Mouse (Mus musculus) frontal cortex, postnatal 14 days (tissue): ENCODE results near the gene Ttc13.

Experiments used
- DNase-seq, 2 experiments: peaks; one replicate each; pipeline ENCODE4 v3.0.0; 2022; ENCODE audit warnings: low spot score in 2 of 2

Ttc13 gene

GRCm38 (mm10) chr8:124657961-124658360 lies 63.8 kb downstream of the Ttc13 start:
- DNase-seq, result no peak

DNA sequence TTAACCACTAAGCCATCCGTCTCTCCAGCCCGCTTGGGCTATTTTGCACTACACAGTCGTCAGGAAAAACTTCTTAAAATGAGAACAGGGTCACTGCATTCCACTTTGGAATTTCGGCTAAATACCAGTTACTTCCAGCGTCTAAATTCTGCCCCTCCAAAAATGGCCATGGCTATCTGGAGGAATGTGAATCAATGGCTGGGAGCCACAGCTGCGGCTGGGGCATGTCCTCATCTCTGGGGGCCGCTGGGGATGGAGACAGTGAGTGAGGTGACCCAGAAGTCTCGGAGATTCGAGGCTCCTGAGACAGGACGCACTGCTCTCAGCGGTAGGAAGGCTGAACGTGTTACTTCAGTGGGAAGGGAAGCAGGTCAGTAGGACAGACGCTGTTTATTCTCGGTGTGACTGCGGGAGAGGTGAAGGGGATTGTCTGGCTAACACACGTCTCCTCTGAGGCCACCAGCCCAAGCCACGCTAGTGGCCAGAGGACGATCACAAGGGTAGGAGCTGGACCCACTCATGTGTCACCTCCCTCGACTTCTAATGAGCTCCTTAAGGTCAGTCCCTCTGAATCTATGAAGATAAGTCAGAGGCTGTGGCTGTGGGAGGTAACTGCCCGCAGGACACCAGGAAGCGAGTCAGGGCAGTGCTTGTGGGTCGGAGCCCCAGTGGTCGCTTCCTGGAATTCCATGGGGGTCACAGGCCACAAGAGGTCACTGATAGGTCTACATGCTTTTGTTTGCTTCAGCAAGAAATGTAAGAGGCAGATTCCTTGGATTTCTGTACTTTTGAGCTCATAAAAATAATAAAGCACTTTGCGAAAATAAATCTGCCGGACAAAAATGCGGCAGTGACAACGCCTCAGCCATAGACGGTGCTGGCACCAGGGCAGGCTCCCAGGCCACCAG lies 68.0 kb downstream of the Ttc13 start:
- DNase-seq, result no peak

DNA sequence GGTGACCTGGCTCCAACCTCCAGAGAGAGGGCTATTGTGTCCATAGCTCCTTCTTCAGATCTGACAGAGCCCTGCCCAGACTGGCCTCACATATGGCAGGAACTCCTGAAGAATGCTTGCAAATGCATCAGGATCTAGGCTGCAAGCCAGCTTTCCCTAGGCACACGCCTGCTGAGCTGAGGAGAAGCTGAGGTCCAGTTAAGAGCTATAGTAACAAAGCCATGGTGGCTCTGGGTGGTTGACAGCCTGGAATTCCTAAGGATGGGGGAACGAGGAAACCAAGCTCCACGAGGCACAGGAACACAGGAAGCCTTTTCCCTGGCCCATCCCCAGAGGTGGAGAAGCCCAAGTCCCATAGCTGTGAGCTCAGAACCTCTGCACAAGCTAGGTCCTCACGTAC lies 69.2 kb downstream of the Ttc13 start:
- DNase-seq, result no peak

GRCm38 (mm10) chr8:124651776-124652175 lies 70.0 kb downstream of the Ttc13 start:
- no peak for DNase-seq

- DNase-seq, result no peak
These were observed 73.5 kb downstream of the Ttc13 start for GRCm38 (mm10) chr8:124648311-124648710.

DNA sequence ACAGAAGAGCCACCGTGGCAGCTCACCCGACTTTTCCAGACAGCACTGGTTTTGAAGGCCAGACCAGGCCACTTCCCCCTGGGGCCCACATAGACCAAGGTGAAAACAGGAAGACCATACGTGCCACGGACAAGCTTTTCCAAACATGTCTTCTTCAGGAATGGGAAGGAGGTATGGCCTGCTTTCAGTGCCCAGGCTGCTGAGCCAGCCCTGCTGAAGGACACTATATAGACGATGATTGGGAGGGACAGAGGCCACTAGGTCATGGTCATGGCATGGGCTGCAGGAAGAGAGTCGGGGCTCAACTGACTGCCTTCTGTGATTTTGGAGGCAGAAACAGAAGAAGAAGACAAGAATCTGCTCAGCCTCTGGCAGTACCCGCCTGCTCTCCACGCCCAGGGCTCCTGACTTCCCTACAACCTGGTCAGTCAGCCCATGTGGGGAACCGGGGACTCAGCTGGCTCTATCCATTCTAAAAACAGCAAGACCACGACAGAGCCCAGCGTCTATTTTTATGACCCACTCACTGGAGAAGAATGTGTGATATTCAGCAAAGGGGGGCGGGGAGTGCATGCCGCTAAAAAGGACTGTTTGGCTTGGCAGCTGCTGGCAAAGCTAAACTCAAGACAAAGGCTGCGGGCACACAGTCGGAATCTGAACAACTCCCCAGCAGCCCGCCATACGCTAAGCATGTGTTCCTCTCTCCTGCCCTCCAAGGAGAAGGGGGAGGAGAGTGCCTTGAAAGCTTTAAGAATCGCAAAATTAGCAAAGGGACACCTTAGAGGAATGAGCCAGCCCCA lies 78.0 kb downstream of the Ttc13 start:
- DNase-seq, result peak; percentile 67

DNA sequence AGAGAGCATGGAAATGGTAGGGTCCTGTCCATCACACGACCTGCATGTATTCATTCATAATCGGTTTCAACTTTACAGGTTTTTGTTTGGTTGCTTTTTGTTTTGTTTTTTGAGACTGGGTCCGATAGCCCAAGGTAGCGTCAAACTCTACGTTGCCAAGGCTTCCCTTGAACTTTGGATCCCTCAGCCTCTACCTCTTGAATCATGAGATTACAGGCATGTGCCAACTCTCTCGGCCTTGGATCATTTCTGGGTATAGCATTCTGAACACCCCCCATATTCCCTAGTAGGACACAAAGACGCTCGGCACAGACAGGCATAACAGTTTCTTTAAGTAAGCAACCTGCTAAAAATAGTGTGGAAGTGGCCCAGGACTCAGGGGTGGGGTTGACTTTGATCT lies 80.2 kb downstream of the Ttc13 start:
- no peak for DNase-seq

GRCm38 (mm10) chr8:124635247-124635502 lies 86.6 kb downstream of the Ttc13 start:
- no peak for DNase-seq

DNA sequence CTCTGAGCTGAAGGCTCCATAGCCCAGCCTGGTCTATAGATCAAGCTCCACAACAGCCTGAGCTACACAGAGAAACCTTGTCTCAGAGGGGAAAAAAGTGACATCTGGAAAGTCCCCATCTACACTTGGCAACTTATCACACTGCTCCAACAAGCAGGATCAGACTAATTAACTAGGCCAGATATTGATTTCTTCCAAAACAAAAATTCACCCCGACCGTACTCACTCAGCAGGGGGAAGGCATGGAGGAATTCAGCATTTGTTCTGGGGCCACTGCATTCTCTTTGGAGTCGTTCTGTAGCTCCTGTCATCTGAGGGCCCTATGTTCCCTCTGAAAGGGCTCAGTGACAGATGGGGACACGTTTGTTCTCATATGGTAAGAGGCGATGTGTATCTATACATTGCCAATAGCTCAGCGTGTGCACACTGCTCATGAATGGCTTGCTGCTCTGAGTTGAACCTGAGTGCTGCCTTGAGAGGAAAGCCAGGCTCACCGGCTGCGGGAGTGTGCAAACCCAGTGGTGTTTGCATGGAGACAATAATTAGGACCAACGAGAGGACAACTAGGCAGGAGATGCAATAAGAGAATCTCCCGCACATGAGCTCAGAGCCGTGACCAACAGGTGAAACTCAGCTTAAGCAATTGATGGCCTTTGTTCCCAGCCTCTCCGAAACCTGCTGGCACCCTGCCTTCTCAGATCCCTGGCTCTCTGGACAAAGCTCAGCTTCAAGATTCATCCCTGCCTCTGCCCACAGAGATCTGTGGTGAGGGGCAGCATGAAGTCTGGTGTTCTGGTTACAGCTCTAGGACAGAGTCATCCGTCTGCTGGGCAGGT lies 87.2 kb downstream of the Ttc13 start:
- no peak for DNase-seq

DNA sequence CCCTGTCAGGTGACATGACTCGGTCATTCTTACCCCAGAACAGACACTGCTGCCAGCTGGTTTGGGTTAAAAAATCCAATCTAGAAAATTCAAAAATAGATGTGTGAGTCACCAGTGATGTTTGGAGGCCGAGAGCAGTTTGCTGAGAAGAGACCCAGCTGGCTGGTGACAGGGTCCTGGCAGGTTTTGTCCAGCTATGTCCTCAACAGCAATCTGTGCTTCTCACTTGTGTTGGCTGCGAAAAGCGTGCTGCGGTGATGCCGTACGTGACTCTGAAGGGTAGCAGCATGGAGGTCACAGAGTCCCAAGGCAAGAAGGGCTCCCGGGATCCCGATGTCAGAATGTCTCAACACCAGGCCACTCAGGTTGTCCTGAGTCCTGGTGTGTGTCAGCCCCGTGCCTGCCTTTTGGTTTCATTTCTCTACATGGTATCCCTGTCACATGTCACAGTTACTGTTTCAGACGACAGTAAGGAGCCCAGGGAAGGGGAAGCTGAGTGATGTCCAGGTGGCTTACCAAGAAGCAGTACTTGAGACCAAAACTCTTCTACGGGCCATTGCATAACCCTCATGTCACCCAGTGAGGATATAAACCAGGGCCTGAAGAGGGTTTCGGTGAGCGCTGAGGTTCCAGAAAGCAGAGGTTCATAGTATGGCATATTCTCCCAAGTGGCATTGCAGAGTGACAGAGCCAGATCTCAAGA lies 88.6 kb downstream of the Ttc13 start:
- no peak for DNase-seq

- no peak for DNase-seq
These were observed 89.8 kb downstream of the Ttc13 start for GRCm38 (mm10) chr8:124631966-124632365.

- no peak for DNase-seq
These were observed 90.9 kb downstream of the Ttc13 start for GRCm38 (mm10) chr8:124630891-124631290.

DNA sequence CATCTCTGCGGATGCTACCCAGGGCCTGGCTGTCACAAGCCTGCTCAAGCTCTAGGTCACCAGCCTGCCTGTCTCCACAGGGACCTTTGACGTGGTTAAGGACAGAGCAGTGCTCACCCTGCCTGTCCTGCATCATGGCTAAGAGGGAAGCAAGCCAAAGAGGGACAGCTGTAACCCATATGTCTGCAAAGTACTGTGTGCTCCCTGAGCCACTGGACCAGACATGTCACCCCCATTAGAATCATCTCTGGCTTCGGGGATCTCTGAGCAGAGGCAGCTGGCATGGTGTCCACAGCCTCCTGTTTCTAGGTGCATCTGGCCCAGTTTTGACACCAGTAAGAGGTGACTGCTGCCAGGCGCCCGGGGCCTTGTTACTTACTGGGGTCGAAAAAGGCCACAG lies 91.3 kb downstream of the Ttc13 start:
- DNase-seq, result no peak

- DNase-seq, result no peak
These were observed 95.5 kb downstream of the Ttc13 start for GRCm38 (mm10) chr8:124626251-124626650.
